Mouse (Mus musculus) hindbrain, embryonic 14.5 days (tissue): ENCODE results near the gene Zscan2. TPM values are rescaled to one million over a fixed set of nuclear protein-coding genes. Genes with fewer than 3 reads are reported as not detected.

Experiments used
- ATAC-seq: fragments of 200-750 bp; cut with Nextera tagmentation; 2 replicates; pipeline ENCODE4 v1.8.0; 2017; ENCODE audit warnings: moderate number of reproducible peaks, mild to moderate bottlenecking, moderate TSS enrichment, moderate library complexity; ENCODE audit not compliant: low FRiP score
- DNase-seq: peaks from one replicate; pipeline ENCODE4 v3.0.0-alpha.2; 2015; ENCODE audit warnings: low spot score
- H3K27ac ChIP-seq: fragments of 300-500 bp; sonication (generic); 2 replicates; pipeline ENCODE4 v1.5.1; 2014; ENCODE audit warnings: mild to moderate bottlenecking, moderate library complexity
- H3K27me3 ChIP-seq: fragments of 300-500 bp; sonication (generic); 2 replicates; pipeline ENCODE4 v1.6.1; 2014; ENCODE audit warnings: mild to moderate bottlenecking, low read length, mixed read lengths; ENCODE audit not compliant: control insufficient read depth, insufficient read depth
- H3K36me3 ChIP-seq: fragments of 300-500 bp; sonication (generic); replicated peaks from 2 replicates; pipeline ENCODE4 v1.6.1; 2014; ENCODE audit not compliant: control insufficient read depth, insufficient read depth
- H3K4me1 ChIP-seq: fragments of 300-500 bp; sonication (generic); replicated peaks from 2 replicates; pipeline ENCODE4 v1.6.1; 2014; ENCODE audit warnings: antibody characterized with exemption, low read length, mixed read lengths; ENCODE audit not compliant: control insufficient read depth, insufficient read depth
- H3K4me2 ChIP-seq: fragments of 300-500 bp; sonication (generic); replicated peaks from 2 replicates; pipeline ENCODE4 v1.6.1; 2014; ENCODE audit warnings: mild to moderate bottlenecking, moderate library complexity
- H3K4me3 ChIP-seq: fragments of 300-500 bp; sonication (generic); replicated peaks from 2 replicates; pipeline ENCODE4 v1.5.1; 2014; ENCODE audit warnings: mild to moderate bottlenecking, low read length
- H3K9ac ChIP-seq: fragments of 300-500 bp; sonication (generic); 2 replicates; pipeline ENCODE4 v1.6.1; 2014
- H3K9me3 ChIP-seq: fragments of 300-500 bp; sonication (generic); 2 replicates; pipeline ENCODE4 v1.6.1; 2016; ENCODE audit warnings: low read length; ENCODE audit not compliant: control insufficient read depth
- WGBS: fragments of 180-500 bp; shearing (Covaris S2); extraction: QIAGEN DNeasy Blood & Tissue Kit; methylation state at CpG from one replicate; pipeline ENCODE4 v1.1.7; 2014; 5-methylcytosine and 5-hydroxymethylcytosine counted together
- polyA plus RNA-seq: library from polyadenylated mRNA; unstranded; fragments of >200 nt; fragmentation: Nextera tagmentation; extraction: Ambion mirVana; gene quantifications from 2 replicates; pipeline ENCODE4 v1.2.1, GENCODE M21; 2014

Gene Zscan2
- polyA plus RNA-seq, 1 experiment from 2014 or later = 4.4 TPM

DNA sequence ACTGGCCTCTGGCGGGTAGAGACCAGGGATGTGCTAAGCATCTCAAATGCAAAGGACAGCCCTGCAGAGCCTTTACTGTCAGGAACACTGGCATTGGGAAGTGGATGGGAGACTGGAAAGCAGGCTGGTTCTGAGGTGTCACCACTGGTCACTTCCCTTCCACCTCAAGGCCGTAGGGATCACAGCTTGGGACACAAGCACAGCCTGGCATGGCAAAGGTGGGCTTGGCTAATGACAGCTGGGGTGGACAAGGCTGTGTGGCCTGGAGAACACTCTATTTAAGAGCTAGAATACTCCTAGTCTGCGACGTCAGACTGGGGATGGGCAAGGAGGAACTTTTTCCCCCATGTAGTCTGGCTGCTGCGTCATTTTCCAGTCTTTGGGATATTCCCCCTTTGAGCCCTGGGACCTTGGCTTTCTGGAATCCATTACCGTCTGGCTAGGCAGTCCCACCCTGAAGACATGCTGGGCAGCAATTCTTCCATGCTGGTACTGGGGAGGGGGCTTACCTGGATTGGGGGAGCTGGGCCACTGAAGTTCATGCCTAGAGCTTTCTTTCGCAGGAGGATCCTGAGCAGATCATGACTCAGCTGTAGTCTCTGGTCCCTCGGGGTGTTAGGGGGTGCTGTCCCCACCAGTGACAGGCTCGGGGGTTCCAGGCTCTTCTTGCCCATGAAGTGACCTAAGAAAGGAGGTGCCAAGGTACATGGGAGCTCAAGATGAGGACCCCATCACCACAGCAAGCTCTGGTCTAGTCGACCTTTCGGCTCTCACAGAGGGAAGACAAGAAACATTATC lies 43.1 kb downstream of the Zscan2 start:
- H3K4me1 ChIP-seq = peaks cover 17% of the 10 kb centered on the region
- H3K9me3 ChIP-seq = no peaks in the 10 kb centered on the region
- no peaks in the 10 kb centered on the region for H3K27me3 ChIP-seq
- WGBS = 90% methylated on average over 11 of the region's 11 CpGs
- H3K27ac ChIP-seq = no peak overlapping the region
- no peak for ATAC-seq
- peaks cover 21% of the 10 kb centered on the region for H3K36me3 ChIP-seq
- no peak overlapping the region for H3K9ac ChIP-seq
- H3K4me3 ChIP-seq = no peak overlapping the region
- H3K4me2 ChIP-seq = peak overlapping the region; percentile 77; the same call in 1 of the 2 replicates
- DNase-seq = no peak

DNA sequence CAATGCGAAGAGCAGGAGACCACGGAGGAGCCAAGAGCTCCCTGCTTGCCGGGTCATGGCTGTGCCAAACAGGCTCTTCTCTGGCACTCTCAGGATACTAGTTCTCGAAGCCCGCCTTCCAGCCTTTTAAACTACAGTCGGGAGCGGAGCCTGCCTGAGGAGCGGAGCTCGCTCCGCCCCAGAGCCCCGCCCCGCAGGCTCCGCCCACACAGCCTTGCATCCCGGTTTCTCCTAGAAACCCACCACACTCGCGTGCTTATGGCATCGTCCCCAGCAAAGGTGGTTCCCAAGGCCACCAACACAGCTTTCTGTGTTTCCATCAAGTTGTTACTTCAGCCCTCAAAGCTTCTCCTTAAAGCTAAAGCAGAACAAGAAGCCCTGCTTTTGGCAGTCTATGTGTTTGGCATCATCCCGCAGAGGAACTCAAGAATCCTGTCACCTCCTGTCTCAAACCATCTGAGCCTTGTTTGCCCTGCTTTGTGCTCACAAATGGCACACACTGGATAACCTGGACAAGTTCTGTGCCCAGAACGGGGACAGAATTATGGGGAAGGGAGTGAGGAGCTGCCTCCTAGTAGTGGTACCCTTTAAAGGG lies 44.3 kb downstream of the Zscan2 start, which contains the start of gene Nmb:
TSS of gene Nmb (minus strand) at position 156 of the 595 bp plus-strand sequence.
- peak within 1 kb of the TSS; percentile 35 for H3K4me3 ChIP-seq
- peak within 1 kb of the TSS; percentile 77 for H3K4me2 ChIP-seq
- peaks cover 16% of the 10 kb centered on the region for H3K4me1 ChIP-seq
- H3K36me3 ChIP-seq = peaks cover 31% of the 10 kb centered on the region
- H3K27ac ChIP-seq = 0 out of 2 replicates have a peak within 1 kb of the TSS, but pooled peaks have one; percentile 3
- no peaks in the 10 kb centered on the region for H3K9me3 ChIP-seq
- DNase-seq (peak; percentile 71), ATAC-seq (peak; percentile 59)
- peak within 1 kb of the TSS; percentile 58 for H3K9ac ChIP-seq
- H3K27me3 ChIP-seq = no peaks in the 10 kb centered on the region
- WGBS = 4% methylated on average over 19 of the region's 19 CpGs

DNA sequence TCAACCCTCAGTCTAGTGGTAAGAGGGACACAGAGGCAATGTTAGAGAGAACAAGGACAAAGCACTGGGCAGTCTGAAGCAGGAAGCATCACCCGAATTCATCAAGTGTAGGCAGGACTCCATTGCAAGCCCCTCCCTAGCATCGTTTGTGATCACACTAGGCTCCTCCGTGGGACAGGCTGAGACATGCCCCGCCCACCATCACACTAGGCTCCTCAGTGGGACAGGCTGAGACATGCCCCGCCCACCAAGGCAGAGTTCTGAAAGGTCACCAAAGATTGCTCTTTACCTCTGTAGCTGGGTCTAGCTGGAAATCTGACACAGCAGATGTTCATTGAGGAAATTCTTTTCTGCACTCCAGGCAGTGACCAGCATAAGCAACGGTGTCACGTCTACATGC lies 50.3 kb downstream of the Zscan2 start:
- DNase-seq = no peak
- H3K4me2 ChIP-seq = no peak overlapping the region
- 83% methylated on average over 7 of the region's 7 CpGs for WGBS
- H3K4me1 ChIP-seq = no peaks in the 10 kb centered on the region
- H3K36me3 ChIP-seq = peaks cover 81% of the 10 kb centered on the region
- ATAC-seq = no peak
- no peaks in the 10 kb centered on the region for H3K27me3 ChIP-seq
- H3K9ac ChIP-seq = no peak overlapping the region
- H3K4me3 ChIP-seq = no peak overlapping the region
- no peaks in the 10 kb centered on the region for H3K9me3 ChIP-seq
- no peak overlapping the region for H3K27ac ChIP-seq

DNA sequence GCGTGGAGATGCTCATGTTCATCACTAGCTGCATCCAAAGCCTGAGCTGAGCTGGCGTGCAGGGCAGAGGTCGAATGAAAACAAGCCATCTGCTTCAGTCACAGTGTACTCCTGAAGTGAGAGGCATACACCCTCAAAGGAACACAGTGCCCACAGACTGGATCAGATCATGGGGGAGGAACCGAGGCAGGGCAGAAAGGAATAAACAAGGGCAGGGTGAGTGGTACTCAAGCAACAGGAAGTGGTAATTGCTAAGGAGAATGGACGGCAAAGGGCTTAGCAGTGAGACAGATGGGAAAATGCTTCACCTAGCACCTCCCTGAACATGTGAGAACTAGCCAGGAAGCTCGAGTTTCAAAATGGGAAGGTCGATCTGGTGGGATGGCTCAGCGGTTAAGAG lies 51.8 kb downstream of the Zscan2 start:
- H3K9me3 ChIP-seq = no peaks in the 10 kb centered on the region
- H3K4me2 ChIP-seq = no peak overlapping the region
- peaks cover 88% of the 10 kb centered on the region for H3K36me3 ChIP-seq
- WGBS = 94% methylated on average over 8 of the region's 8 CpGs
- no peaks in the 10 kb centered on the region for H3K27me3 ChIP-seq
- ATAC-seq (no peak), DNase-seq (no peak)
- no peak overlapping the region for H3K4me3 ChIP-seq
- H3K9ac ChIP-seq = no peak overlapping the region
- no peaks in the 10 kb centered on the region for H3K4me1 ChIP-seq
- H3K27ac ChIP-seq = no peak overlapping the region

DNA sequence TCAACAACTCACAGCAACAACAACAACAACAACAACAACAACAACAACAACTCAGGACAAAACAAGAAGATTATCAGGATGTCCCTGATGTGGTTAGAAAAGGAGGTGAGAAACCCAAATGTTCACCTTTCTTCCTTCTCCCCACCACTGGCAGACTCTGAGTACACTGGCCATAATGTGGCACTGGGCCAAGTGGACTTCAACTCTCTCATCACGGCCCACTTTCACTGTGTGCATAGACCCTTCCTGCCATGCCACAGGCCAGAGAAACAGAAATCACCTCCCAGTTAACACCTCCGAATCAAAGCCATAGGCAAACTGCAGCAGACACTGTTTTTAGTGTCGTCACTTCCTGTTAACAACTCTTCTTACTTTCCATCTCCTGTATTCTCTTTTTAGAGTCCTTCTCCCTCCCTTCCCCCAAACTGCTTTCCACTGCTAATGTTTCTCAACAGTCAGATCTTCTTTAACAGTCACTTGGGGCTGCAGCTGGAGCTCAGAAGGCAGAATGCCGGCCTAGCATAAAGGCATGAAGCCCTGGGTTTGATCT lies 57.3 kb downstream of the Zscan2 start:
- Histone ChIP-seq H3K9ac (no peak overlapping the region), H3K27ac (no peak overlapping the region), H3K9me3 (no peaks in the 10 kb centered on the region), H3K4me3 (no peak overlapping the region), H3K36me3 (peaks cover 91% of the 10 kb centered on the region), H3K27me3 (no peaks in the 10 kb centered on the region), H3K4me2 (no peak overlapping the region), H3K4me1 (no peaks in the 10 kb centered on the region)
- no peak for ATAC-seq
- DNase-seq = no peak
- 90% methylated on average over 4 of the region's 4 CpGs for WGBS

DNA sequence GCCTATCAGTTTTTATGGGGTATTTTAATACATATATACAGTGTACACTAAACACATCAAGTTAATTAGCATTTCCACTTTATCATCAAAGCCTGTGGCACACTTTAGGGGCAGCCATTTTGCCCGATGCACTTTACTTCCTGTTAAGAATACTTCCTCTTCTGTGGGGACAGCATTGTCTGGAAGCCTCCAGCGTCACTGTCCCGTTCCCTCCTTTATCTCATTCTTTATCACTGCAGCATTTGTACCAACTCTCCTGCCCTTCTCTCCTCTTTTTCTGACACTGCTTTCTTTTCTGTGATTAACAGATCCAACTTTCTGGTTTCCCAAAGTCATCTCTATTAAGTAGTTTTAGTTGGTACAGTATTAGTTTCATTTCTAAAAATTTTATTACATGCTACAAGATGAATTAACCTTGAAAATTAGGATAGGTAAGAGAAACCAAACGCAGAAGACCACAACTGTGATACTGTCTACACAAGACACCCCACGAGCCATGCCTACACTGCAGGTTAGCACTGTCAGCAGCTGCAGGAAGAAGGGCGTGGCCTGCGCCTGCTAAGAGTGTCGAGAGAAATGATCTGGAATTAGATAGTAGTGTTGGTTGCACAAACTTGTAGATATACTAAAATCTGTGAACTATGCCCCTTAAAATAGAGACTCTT lies 58.4 kb downstream of the Zscan2 start:
- H3K4me2 ChIP-seq = no peak overlapping the region
- ATAC-seq = no peak
- no peaks in the 10 kb centered on the region for H3K4me1 ChIP-seq
- H3K27me3 ChIP-seq = no peaks in the 10 kb centered on the region
- H3K36me3 ChIP-seq = peaks cover 88% of the 10 kb centered on the region
- no peak for DNase-seq
- H3K9me3 ChIP-seq = no peaks in the 10 kb centered on the region
- H3K9ac ChIP-seq = no peak overlapping the region
- H3K4me3 ChIP-seq = no peak overlapping the region
- 89% methylated on average over 8 of the region's 8 CpGs for WGBS
- no peak overlapping the region for H3K27ac ChIP-seq

DNA sequence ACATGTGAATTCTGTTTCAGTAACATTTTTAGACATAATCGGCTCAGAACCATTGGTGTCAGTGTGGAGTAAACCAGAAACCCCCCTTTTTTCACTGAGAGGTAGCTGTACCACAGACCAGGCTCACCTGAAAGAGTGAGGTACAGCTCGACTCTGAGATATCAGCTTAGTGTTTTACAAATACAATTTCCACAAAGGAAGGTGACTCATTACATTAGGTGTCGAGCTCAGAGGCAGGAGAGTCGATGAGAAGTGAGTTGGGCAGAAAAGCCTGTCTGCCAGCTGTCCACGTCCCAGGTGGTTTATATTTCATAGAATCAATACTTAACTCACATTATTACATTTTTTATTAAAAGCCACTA lies 58.9 kb downstream of the Zscan2 start:
- no peak for DNase-seq
- Histone ChIP-seq H3K4me2 (no peak overlapping the region), H3K4me3 (no peak overlapping the region), H3K27me3 (no peaks in the 10 kb centered on the region), H3K9ac (no peak overlapping the region), H3K9me3 (no peaks in the 10 kb centered on the region), H3K27ac (no peak overlapping the region), H3K4me1 (no peaks in the 10 kb centered on the region), H3K36me3 (peaks cover 88% of the 10 kb centered on the region)
- ATAC-seq = no peak
- 88% methylated on average over 5 of the region's 5 CpGs for WGBS

DNA sequence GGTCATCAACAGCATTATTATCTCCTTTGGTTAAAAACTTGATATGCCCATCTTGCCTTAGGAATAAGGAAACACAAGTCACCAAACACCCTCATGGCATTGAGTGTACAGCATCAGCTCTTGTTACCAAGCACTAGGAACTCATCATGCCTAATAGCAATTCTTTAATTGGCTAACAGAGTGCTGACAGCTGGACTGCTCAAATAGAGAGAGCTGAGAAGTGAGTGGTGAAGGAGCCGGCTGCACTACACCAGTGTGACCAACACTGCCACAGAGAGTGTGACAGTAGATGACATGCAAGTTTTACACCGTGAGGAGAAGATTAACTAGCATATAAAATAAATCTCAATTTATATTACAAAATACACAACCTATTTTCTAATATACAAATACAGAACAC lies 62.4 kb downstream of the Zscan2 start:
- Histone ChIP-seq H3K27me3 (no peaks in the 10 kb centered on the region), H3K4me3 (no peak overlapping the region), H3K9ac (no peak overlapping the region), H3K27ac (no peak overlapping the region), H3K4me1 (no peaks in the 10 kb centered on the region), H3K9me3 (no peaks in the 10 kb centered on the region), H3K4me2 (no peak overlapping the region), H3K36me3 (peaks cover 83% of the 10 kb centered on the region)
- ATAC-seq (no peak), DNase-seq (no peak)
- WGBS = 92% methylated on average over 2 of the region's 2 CpGs
